ENCODE assay signal across 8 mouse cellular contexts in the genomic region with DNA sequence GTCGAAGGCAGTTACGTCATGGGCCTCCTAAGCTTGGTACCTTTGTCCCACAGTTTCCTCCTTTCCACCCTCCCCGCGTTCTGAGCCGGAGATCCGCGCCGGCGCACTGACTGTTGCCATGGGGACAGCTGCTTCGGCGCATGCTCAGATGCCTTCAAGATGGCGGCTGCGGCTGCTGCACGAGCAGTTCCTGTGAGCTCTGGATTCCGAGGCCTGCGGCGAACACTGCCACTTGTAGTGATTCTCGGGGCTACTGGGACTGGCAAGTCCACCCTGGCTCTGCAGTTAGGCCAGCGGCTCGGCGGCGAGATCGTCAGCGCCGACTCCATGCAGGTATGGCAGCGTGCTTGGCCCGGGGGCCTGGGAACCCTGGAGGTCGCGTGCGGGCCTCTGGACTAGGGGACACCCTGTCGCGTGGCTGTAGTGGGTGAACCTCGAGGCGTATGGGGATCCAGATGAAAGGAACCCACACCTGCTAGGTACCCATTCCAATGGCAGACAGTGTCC. TPM values are rescaled to one million over a fixed set of nuclear protein-coding genes. Genes with fewer than 3 reads are reported as not detected.
A peak's percentile ranks its signal among the peaks of the same experiment; 100 is the strongest.
DNase-seq lines count a peak whose midpoint lies in the region; ATAC-seq and TF ChIP-seq lines count a peak whose summit lies in the region.

A gene (plus strand): TSS at position 147 of the 507 bp plus-strand sequence.

- H3K27ac ChIP-seq in gastrocnemius, adult 2 months, result peak within 1 kb of the TSS; percentile 91
- peak within 1 kb of the TSS; percentile 93 for H3K27ac ChIP-seq in hindbrain, postnatal 0 days

- no peaks in the 10 kb centered on the region for H3K36me3 ChIP-seq in hindbrain, postnatal 0 days (ENCODE audit: insufficient read depth, low read length)
- peaks cover 23% of the 10 kb centered on the region for H3K36me3 ChIP-seq in megakaryocyte, embryonic 14.5 days (replicated peaks; ENCODE audit: low read length)

- TF ChIP-seq CTCF in gastrocnemius, adult 2 months (IDR thresholded peaks at IDR 0.05), result no peak
- TF ChIP-seq CTCF in hindbrain, postnatal 0 days (IDR thresholded peaks at IDR 0.05; ENCODE audit: low read depth), result no peak

- peak within 1 kb of the TSS; percentile 96 for H3K4me3 ChIP-seq in gastrocnemius, adult 2 months
- H3K4me3 ChIP-seq in hindbrain, postnatal 0 days (ENCODE audit: low read length), result peak within 1 kb of the TSS; percentile 84
- peak within 1 kb of the TSS; percentile 98 for H3K4me3 ChIP-seq in megakaryocyte, embryonic 14.5 days (replicated peaks)

- H3K4me1 ChIP-seq in hindbrain, postnatal 0 days (ENCODE audit: insufficient read depth, low read length), result peaks cover 37% of the 10 kb centered on the region
- peaks cover 49% of the 10 kb centered on the region for H3K4me1 ChIP-seq in megakaryocyte, embryonic 14.5 days

- intact Hi-C loops in gastrocnemius, adult 2 months (cut with DNase I), result no loop called here

- peak within 1 kb of the TSS; percentile 92 for H3K4me2 ChIP-seq in hindbrain, postnatal 0 days (ENCODE audit: low read depth, low read length)

- DNase-seq in ZHBTc4 (ENCODE audit: low read depth, low spot score), result peak; percentile 97
- DNase-seq in gastrocnemius, adult 2 months, result peak; percentile 95
- peak; percentile 97 for DNase-seq in hindbrain, postnatal 0 days (ENCODE audit: low spot score)
- DNase-seq in left cerebral cortex, adult 8-10 months (ENCODE audit: low spot score in 2 of 2), result peak; percentile 83 to 91
- peak; percentile 97 to 98 for DNase-seq in right cerebral cortex, postnatal 10 days (ENCODE audit: low spot score in 2 of 2)
- peak; percentile 94 for DNase-seq in urinary bladder, postnatal 25 days (ENCODE audit: low spot score)

- H3K27me3 ChIP-seq in hindbrain, postnatal 0 days (ENCODE audit: insufficient read depth, low read length), result no peaks in the 10 kb centered on the region
- peaks cover 2% of the 10 kb centered on the region for H3K27me3 ChIP-seq in megakaryocyte, embryonic 14.5 days (replicated peaks)

- WGBS in hindbrain, postnatal 0 days, result 0% methylated on average over 34 of the region's 34 CpGs

- no peaks in the 10 kb centered on the region for H3K9me3 ChIP-seq in hindbrain, postnatal 0 days (ENCODE audit: low read length)
- no peaks in the 10 kb centered on the region for H3K9me3 ChIP-seq in megakaryocyte, embryonic 14.5 days

- H3K9ac ChIP-seq in hindbrain, postnatal 0 days (replicated peaks; ENCODE audit: low read length), result peak within 1 kb of the TSS; percentile 85

- ATAC-seq in common myeloid progenitor, adult 5-6 weeks (replicated peaks; ENCODE audit: low read depth, poor library complexity, severe bottlenecking), result peak; percentile 88
- peak; percentile 89 for ATAC-seq in hindbrain, postnatal 0 days

RNA-seq across cellular contexts. Expression of the gene that starts here (rescaled TPM):
- total RNA-seq in common myeloid progenitor, adult 5-6 weeks (2017), result 26.4 and 39.4 TPM in 2 replicates
- 1 to 10 TPM; 6.0 to 7.2 TPM for total RNA-seq in gastrocnemius, adult 2 months (2021)
- total RNA-seq in hindbrain, postnatal 0 days (2014; rRNA removed), result 11.1 and 18.5 TPM in 2 replicates
- polyA plus RNA-seq in hindbrain, postnatal 0 days (2015; fragmentation: Nextera tagmentation; extraction: Ambion mirVana), result 17.0 and 18.3 TPM in 2 replicates
- 10 to 100 TPM; 16.0 to 20.3 (median 18.8) TPM for total RNA-seq in left cerebral cortex, adult 8-10 months (2022)
- 0.85 and 3.7 TPM in 2 replicates for polyA plus RNA-seq in megakaryocyte, embryonic 14.5 days (2012; ENCODE audit: insufficient read depth, low replicate concordance)

Comparison
In these comparisons a context has a peak if more than half of its experiments do, and no peak if none do; other contexts are left out.
1. Peak in every context shown above with its lines: DNase-seq, ATAC-seq, H3K4me3 ChIP-seq and H3K27ac ChIP-seq.